Mouse (Mus musculus): ENCODE measurements around the gene Lhx1. TPM values are rescaled to one million over a fixed set of nuclear protein-coding genes. Genes with fewer than 3 reads are reported as not detected.
A peak's percentile ranks its signal among the peaks of the same experiment; 100 is the strongest.

Lhx1 gene
- total and polyA plus RNA-seq, 2 experiments from 2014 or later = 21.3 to 44.9 TPM

- Histone ChIP-seq H3K27ac (ENCODE audit: low read depth, low read length) (no peak overlapping the region), H3K4me2 (ENCODE audit: low read depth, low read length, poor library complexity, severe bottlenecking) (no peak overlapping the region), H3K4me1 (ENCODE audit: insufficient read depth, low read length) (0 out of 2 replicates have a peak, but pooled peaks cover 2% of the 10 kb centered on the region), H3K4me3 (ENCODE audit: low read depth, low read length) (no peak overlapping the region), H3K9me3 (ENCODE audit: low read length) (no peaks in the 10 kb centered on the region), H3K9ac (replicated peaks; ENCODE audit: low read length, poor library complexity, severe bottlenecking) (no peak overlapping the region), H3K27me3 (ENCODE audit: insufficient read depth, low read length) (no peaks in the 10 kb centered on the region), H3K36me3 (ENCODE audit: insufficient read depth, low read length) (no peaks in the 10 kb centered on the region)
- no peak for TF ChIP-seq CTCF (IDR thresholded peaks at IDR 0.05)
- WGBS = 64% methylated on average over 5 of the region's 5 CpGs
- ATAC-seq (ENCODE audit: low FRiP score) (no peak), DNase-seq (ENCODE audit: low spot score) (no peak)
These were observed 36.2 kb upstream of the Lhx1 start for GRCm38 (mm10) chr11:84561546-84561945.

- no peak overlapping the region for H3K27ac ChIP-seq (ENCODE audit: low read depth, low read length)
- no peak for TF ChIP-seq CTCF (IDR thresholded peaks at IDR 0.05)
- DNase-seq (ENCODE audit: low spot score) (peak; percentile 70), ATAC-seq (ENCODE audit: low FRiP score) (no peak)
- H3K9me3 ChIP-seq (ENCODE audit: low read length) = no peaks in the 10 kb centered on the region
- WGBS = 77% methylated on average over 14 of the region's 14 CpGs
- H3K36me3 ChIP-seq (ENCODE audit: insufficient read depth, low read length) = no peaks in the 10 kb centered on the region
- no peak overlapping the region for H3K4me2 ChIP-seq (ENCODE audit: low read depth, low read length, poor library complexity, severe bottlenecking)
- no peak overlapping the region for H3K9ac ChIP-seq (replicated peaks; ENCODE audit: low read length, poor library complexity, severe bottlenecking)
- no peaks in the 10 kb centered on the region for H3K27me3 ChIP-seq (ENCODE audit: insufficient read depth, low read length)
- no peak overlapping the region for H3K4me3 ChIP-seq (ENCODE audit: low read depth, low read length)
- no peaks in the 10 kb centered on the region for H3K4me1 ChIP-seq (ENCODE audit: insufficient read depth, low read length)
These were observed 28.6 kb upstream of the Lhx1 start for GRCm38 (mm10) chr11:84553821-84554450.

- Histone ChIP-seq H3K4me2 (ENCODE audit: low read depth, low read length, poor library complexity, severe bottlenecking) (no peak overlapping the region), H3K9me3 (ENCODE audit: low read length) (no peaks in the 10 kb centered on the region), H3K4me3 (ENCODE audit: low read depth, low read length) (no peak overlapping the region), H3K27me3 (ENCODE audit: insufficient read depth, low read length) (no peaks in the 10 kb centered on the region), H3K27ac (ENCODE audit: low read depth, low read length) (no peak overlapping the region), H3K4me1 (ENCODE audit: insufficient read depth, low read length) (no peaks in the 10 kb centered on the region), H3K36me3 (ENCODE audit: insufficient read depth, low read length) (no peaks in the 10 kb centered on the region), H3K9ac (replicated peaks; ENCODE audit: low read length, poor library complexity, severe bottlenecking) (no peak overlapping the region)
- ATAC-seq (ENCODE audit: low FRiP score) (no peak), DNase-seq (ENCODE audit: low spot score) (no peak)
- TF ChIP-seq CTCF (IDR thresholded peaks at IDR 0.05) = no peak
- 89% methylated on average over 4 of the region's 4 CpGs for WGBS
These were observed 26.0 kb upstream of the Lhx1 start for GRCm38 (mm10) chr11:84551296-84551695.

- H3K4me3 ChIP-seq (ENCODE audit: low read depth, low read length) = no peak overlapping the region
- no peaks in the 10 kb centered on the region for H3K9me3 ChIP-seq (ENCODE audit: low read length)
- ATAC-seq (ENCODE audit: low FRiP score) = no peak
- H3K27me3 ChIP-seq (ENCODE audit: insufficient read depth, low read length) = no peaks in the 10 kb centered on the region
- WGBS = 61% methylated on average over 6 of the region's 6 CpGs
- H3K36me3 ChIP-seq (ENCODE audit: insufficient read depth, low read length) = no peaks in the 10 kb centered on the region
- no peaks in the 10 kb centered on the region for H3K4me1 ChIP-seq (ENCODE audit: insufficient read depth, low read length)
- no peak for DNase-seq (ENCODE audit: low spot score)
- TF ChIP-seq CTCF (IDR thresholded peaks at IDR 0.05) = no peak
- no peak overlapping the region for H3K9ac ChIP-seq (replicated peaks; ENCODE audit: low read length, poor library complexity, severe bottlenecking)
- H3K27ac ChIP-seq (ENCODE audit: low read depth, low read length) = no peak overlapping the region
- no peak overlapping the region for H3K4me2 ChIP-seq (ENCODE audit: low read depth, low read length, poor library complexity, severe bottlenecking)
These were observed 24.0 kb upstream of the Lhx1 start for GRCm38 (mm10) chr11:84549258-84549791.

- WGBS = 10% methylated on average over 2 of the region's 2 CpGs
- Histone ChIP-seq H3K27me3 (ENCODE audit: insufficient read depth, low read length) (no peaks in the 10 kb centered on the region), H3K27ac (ENCODE audit: low read depth, low read length) (no peak overlapping the region), H3K4me1 (ENCODE audit: insufficient read depth, low read length) (no peaks in the 10 kb centered on the region), H3K9me3 (ENCODE audit: low read length) (no peaks in the 10 kb centered on the region), H3K4me2 (ENCODE audit: low read depth, low read length, poor library complexity, severe bottlenecking) (no peak overlapping the region), H3K4me3 (ENCODE audit: low read depth, low read length) (no peak overlapping the region), H3K36me3 (ENCODE audit: insufficient read depth, low read length) (no peaks in the 10 kb centered on the region), H3K9ac (replicated peaks; ENCODE audit: low read length, poor library complexity, severe bottlenecking) (no peak overlapping the region)
- ATAC-seq (ENCODE audit: low FRiP score) (no peak), DNase-seq (ENCODE audit: low spot score) (no peak)
- TF ChIP-seq CTCF (IDR thresholded peaks at IDR 0.05) = no peak
These were observed 23.0 kb upstream of the Lhx1 start for GRCm38 (mm10) chr11:84548293-84548692.

- 8% methylated on average over 4 of the region's 4 CpGs for WGBS
- H3K27me3 ChIP-seq (ENCODE audit: insufficient read depth, low read length) = no peaks in the 10 kb centered on the region
- H3K27ac ChIP-seq (ENCODE audit: low read depth, low read length) = 0 out of 2 replicates have a peak overlapping the region, but pooled peaks have one; percentile 6
These were observed 14.6 kb upstream of the Lhx1 start for GRCm38 (mm10) chr11:84539981-84540380.

More at GRCm38 (mm10) chr11:84539981-84540380, 14.6 kb upstream of the Lhx1 start:
- H3K4me1 ChIP-seq (ENCODE audit: insufficient read depth, low read length) = no peaks in the 10 kb centered on the region
- H3K9ac ChIP-seq (replicated peaks; ENCODE audit: low read length, poor library complexity, severe bottlenecking) = no peak overlapping the region
- H3K4me3 ChIP-seq (ENCODE audit: low read depth, low read length) = no peak overlapping the region
- no peaks in the 10 kb centered on the region for H3K36me3 ChIP-seq (ENCODE audit: insufficient read depth, low read length)
- DNase-seq (ENCODE audit: low spot score) (no peak), ATAC-seq (ENCODE audit: low FRiP score) (no peak)
- no peak for TF ChIP-seq CTCF (IDR thresholded peaks at IDR 0.05)
- no peak overlapping the region for H3K4me2 ChIP-seq (ENCODE audit: low read depth, low read length, poor library complexity, severe bottlenecking)
- no peaks in the 10 kb centered on the region for H3K9me3 ChIP-seq (ENCODE audit: low read length)
